30 mouse cellular contexts compared by ENCODE assay signal in genomic region chrX:59201146-59201545, GRCm38 (mm10).
"Had no signal": no experiment of that assay in that cellular context is flagged by ENCODE, and none has a peak within 500 bp of the region (broad histone marks: within the 10 kb centered on the region; RNA-seq: fewer than 3 reads in every experiment).

No protein-coding gene starts in this region.

- DNase-seq: heart, postnatal 10 days; heart, postnatal 14 days; heart, postnatal 36 days; heart, postnatal 4 days; kidney, adult 11 months; kidney, adult 18-20 months; kidney, adult 2 months; kidney, adult 8-10 months; kidney, adult 9 months; kidney, postnatal 10 days; kidney, postnatal 14 days; kidney, postnatal 25 days; kidney, postnatal 36 days; kidney, postnatal 4 days; layer of hippocampus, adult 9-11 months; layer of hippocampus, postnatal 36 days had no signal

- H3K27ac ChIP-seq: heart, embryonic 10.5 days; heart, embryonic 13.5 days; heart, embryonic 15.5 days; hindbrain, embryonic 10.5 days; hindbrain, embryonic 12.5 days; hindbrain, embryonic 13.5 days; hindbrain, embryonic 14.5 days; hindbrain, embryonic 15.5 days; hindbrain, postnatal 0 days; intestine, embryonic 15.5 days; kidney, embryonic 15.5 days; kidney, postnatal 0 days; layer of hippocampus, adult 2 months had no signal

- H3K4me3 ChIP-seq: heart, embryonic 10.5 days; heart, embryonic 12.5 days; heart, embryonic 13.5 days; heart, embryonic 15.5 days; hindbrain, embryonic 10.5 days; hindbrain, embryonic 12.5 days; hindbrain, embryonic 13.5 days; hindbrain, embryonic 15.5 days; intestine, embryonic 15.5 days; kidney, embryonic 15.5 days; layer of hippocampus, adult 2 months had no signal
